Mouse (Mus musculus) lung, embryonic 15.5 days (tissue): ENCODE data around the gene Hdac5. TPM values are rescaled to one million over a fixed set of nuclear protein-coding genes. Genes with fewer than 3 reads are reported as not detected.

Source experiments
- microRNA-seq: library from miRNA; unstranded; fragments of <30 nt; microRNA quantifications from one replicate; pipeline ENCODE4, GENCODE M21; 2016
- polyA plus RNA-seq: library from polyadenylated mRNA; unstranded; fragments of >200 nt; fragmentation: Nextera tagmentation; extraction: Ambion mirVana; gene quantifications from 2 replicates; pipeline ENCODE4 v1.2.1, GENCODE M21; 2015

Gene Hdac5
- polyA plus RNA-seq, 1 experiment from 2014 or later: 76.7 TPM

Small RNA genes within 50 kb of the gene (microRNA-seq; reads per million reads assigned to microRNA genes)
- gene Mir8101: 2.8 reads per million, percentile 10 among the genes with 10 or more reads in this experiment

Other genes with a start within 250 kb of the Hdac5 start
- not detected in 2 replicates for gene Cfap97d1, start 245.9 kb downstream of the Hdac5 start, polyA plus RNA-seq
- 18.8 and 20.0 TPM in 2 replicates for gene Dusp3, start 243.2 kb downstream of the Hdac5 start, polyA plus RNA-seq
- gene Mpp3, start 201.7 kb downstream of the Hdac5 start, polyA plus RNA-seq: 3.8 and 3.9 TPM in 2 replicates
- 0.59 and 0.63 TPM in 2 replicates for gene Cd300lg, start 188.7 kb downstream of the Hdac5 start, polyA plus RNA-seq
- 5.8 and 6.9 TPM in 2 replicates for gene Mpp2, start 141.7 kb downstream of the Hdac5 start, polyA plus RNA-seq
- gene Ppy, start 128.8 kb downstream of the Hdac5 start, polyA plus RNA-seq: not detected in 2 replicates
- gene Pyy, start 122.3 kb downstream of the Hdac5 start, polyA plus RNA-seq: not detected in 2 replicates
- 0.46 and 0.67 TPM in 2 replicates for gene Nags, start 84.7 kb downstream of the Hdac5 start, polyA plus RNA-seq
- 31.9 and 36.5 TPM in 2 replicates for gene Tmem101, start 73.8 kb downstream of the Hdac5 start, polyA plus RNA-seq
- 112 and 136 TPM in 2 replicates for gene Lsm12, start 44.9 kb downstream of the Hdac5 start, polyA plus RNA-seq
- gene G6pc3, start 40.5 kb downstream of the Hdac5 start, polyA plus RNA-seq: 31.5 and 33.3 TPM in 2 replicates
- 19.9 and 20.4 TPM in 2 replicates for gene BC030867, start 18.7 kb upstream of the Hdac5 start, polyA plus RNA-seq
- gene Asb16, start 38.6 kb upstream of the Hdac5 start, polyA plus RNA-seq: 0.09 and 0.10 TPM in 2 replicates
- gene Tmub2, start 54.8 kb upstream of the Hdac5 start, polyA plus RNA-seq: 48.7 and 51.4 TPM in 2 replicates
- gene Atxn7l3, start 66.5 kb upstream of the Hdac5 start, polyA plus RNA-seq: 13.3 and 13.6 TPM in 2 replicates
- 83.5 and 86.1 TPM in 2 replicates for gene Ubtf, start 89.6 kb upstream of the Hdac5 start, polyA plus RNA-seq
- gene Slc4a1, start 136.0 kb upstream of the Hdac5 start, polyA plus RNA-seq: 10.1 and 14.0 TPM in 2 replicates
- gene Rundc3a, start 163.2 kb upstream of the Hdac5 start, polyA plus RNA-seq: 1.6 and 2.0 TPM in 2 replicates
- 240 and 247 TPM in 2 replicates for gene Slc25a39, start 177.8 kb upstream of the Hdac5 start, polyA plus RNA-seq
- gene Grn, start 200.1 kb upstream of the Hdac5 start, polyA plus RNA-seq: 168 and 174 TPM in 2 replicates
- gene Fam171a2, start 217.5 kb upstream of the Hdac5 start, polyA plus RNA-seq: 4.7 and 6.9 TPM in 2 replicates
- 8.9 and 9.3 TPM in 2 replicates for gene Itga2b, start 240.0 kb upstream of the Hdac5 start, polyA plus RNA-seq